Mouse (Mus musculus): ENCODE data around the gene Zfp553.

The Zfp553 gene

DNA sequence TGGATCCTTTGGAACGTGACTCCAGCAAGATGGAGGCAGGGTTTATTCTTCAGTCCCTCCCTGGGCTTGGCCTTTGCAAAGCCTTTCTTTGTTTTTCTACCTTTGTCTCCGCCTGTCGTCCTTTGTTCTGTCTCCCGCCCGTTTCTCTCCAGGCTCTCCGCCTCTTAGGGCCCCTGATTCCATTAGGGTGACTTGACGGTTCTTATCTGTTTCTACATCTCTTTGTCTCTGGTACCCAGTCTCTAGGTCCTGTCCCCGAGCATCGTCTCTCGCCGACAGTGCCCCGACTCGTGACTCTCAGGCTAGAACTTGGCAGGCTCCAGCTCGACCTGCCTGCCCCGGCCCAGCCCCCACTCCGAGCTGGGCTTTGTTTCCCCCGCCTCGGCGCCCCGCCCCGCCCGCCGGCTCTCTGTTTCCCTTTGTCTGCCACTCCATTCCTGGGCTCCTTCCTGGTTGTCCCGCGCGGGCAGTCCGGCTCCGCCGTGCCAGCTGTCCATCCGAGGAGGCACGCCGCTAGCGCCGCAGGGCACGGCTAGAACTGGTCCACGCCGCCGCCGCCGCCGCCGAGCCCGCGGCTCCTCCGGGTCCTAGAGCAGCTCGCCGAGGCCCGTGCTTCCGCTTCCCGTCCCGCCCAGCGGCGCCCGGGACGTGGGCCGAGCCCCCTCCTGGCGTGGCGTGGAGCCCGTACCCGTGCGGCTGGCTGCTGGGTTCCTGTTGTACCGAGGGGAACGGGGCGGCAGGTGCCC is at the start of gene Zfp553, which contains the start of gene Sept1:
TSS of gene Zfp553 (plus strand) at position 440 of the 746 bp plus-strand sequence.
TSS of gene Sept1 (minus strand) at position 509 of the 746 bp plus-strand sequence.
- DNase-seq, result peak; percentile 82

DNA sequence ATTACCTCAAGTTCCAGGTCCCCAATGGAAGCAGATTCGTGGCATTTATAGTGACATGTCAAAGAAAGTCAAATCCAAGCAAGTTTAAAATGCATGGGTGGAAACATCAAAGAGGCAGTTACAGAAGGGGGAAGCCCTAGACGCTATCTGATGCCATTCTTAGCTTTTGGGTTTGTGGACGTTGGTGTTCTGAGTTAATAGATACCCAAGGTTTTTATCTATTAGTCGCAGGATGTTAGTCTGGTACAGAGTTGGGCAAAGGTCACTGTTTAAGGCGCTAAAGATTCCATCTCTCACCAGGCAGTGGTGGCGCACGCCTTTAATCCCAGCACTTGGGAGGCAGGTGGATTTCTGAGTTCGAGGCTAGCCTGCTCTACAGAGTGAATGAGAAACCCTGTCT is 49.5 kb upstream of the Zfp553 start:
- DNase-seq, result no peak

DNA sequence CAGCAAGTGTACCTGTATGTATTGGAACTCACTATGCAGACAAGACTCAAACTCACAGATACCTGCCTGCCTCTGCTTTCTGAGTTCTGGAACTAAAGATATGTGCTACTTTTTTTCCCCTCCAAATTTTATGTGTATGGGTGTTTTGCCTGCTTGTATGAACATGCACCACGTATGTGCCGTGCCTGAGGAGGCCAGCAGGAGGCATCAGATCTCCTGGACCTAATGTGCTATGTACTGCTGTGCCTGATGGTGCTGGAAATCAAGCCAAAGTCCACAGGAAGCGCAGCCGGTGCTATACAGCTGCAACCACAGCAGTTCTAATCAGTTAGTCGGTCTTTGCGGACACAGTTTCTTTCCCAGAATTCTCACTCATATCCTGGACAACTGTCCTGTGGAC is 49.0 kb upstream of the Zfp553 start:
- no peak for DNase-seq

DNA sequence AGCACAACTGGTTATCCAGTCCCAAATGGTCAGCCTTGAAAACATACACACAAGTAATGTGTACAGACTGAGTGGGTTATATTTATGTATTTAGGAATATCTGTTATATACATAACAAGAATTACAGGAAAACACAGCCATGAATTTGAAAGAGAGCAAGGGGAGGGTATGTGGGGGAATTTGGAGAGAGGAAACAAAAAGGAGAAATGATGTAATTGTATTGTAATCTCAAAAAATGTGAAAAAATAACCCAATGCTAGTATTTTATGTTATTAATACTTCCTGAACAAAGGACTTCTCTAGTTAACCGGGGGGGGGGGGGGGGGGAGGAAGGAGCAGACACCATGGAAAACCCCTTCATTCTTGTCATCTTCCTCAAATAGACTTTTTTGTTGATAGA is 48.1 kb upstream of the Zfp553 start:
- DNase-seq, result no peak

DNA sequence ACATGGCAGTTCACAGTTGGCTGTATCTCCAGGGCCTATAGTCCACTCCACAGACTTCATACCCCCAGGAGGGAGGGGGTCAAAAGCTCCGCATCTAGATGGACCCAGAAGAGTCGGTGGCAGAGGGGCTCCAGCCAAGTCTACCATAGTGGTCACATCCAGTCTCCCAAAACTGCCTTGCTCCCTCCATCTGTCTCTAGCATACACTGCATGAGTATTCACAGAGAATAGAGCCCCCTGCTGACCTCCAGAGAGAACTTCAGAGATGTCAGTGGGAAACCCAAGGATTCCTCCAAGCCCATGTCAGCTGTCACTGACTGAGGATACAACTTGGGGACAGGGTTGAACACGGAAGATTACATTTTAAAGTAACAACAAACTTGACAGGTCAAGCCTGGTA is 47.3 kb upstream of the Zfp553 start:
- peak; percentile 8 for DNase-seq

DNA sequence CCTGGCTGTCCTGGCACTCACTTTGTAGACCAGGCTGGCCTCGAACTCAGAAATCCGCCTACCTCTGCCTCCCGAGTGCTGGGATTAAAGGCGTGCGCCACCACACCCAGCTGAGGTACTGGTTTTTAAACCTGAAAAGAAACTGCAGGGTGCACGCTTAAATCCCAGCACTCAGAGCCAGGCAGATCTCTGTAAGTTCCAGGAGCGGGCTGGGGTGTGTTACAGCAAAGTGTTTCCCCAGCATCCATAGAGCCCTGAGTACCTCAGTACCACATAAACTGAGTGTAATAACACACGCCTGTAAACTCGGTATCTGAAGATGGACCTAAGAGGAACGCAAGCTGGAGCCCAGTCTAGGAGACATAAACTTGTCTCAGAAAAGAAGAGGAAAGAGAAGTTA is 45.5 kb upstream of the Zfp553 start:
- no peak for DNase-seq

DNA sequence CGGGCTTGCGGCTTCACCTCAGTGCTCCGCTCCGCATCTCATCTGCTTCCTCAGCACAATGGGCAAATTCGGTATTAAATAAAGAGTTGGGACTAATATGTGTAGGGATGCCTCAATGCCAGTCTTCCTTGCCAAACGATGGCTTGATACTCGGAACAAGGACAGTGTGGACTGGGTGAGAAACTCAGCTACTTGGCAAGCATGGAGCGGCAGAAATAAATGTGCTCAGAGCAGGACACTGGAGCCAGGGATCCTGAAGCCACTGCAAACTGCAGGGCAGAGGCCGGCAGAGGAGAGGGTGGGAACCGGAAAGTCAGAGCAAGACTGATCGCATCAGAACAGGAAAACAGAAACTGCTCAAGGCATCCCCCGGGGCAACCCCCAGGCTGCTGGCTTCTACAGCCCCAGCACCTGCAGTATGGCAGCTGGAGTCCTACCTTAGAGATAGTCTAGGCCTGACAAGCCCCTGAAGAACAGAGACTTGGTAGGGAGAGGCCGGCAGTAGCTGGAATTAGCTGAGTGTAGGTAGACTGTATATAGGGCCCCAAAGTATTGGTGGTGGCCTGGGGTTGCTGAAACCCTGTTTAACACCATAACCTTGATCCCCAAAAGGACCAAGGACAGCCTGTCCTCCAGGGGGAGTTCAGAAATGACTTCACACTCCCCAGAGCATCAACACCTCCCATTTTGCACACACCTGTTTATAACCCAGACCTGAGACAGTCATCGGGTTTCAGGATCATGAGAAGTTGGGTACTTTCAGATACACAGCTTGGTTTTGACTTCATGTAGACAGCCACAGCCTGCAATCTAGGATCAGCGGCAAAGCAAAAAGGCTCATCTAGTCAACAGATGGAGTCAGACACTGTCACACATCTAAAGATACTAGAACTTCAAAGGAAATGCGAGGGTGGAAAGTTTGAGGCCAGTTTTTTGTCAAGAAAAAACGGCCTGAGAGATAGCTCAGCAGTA is 44.3 kb upstream of the Zfp553 start:
- no peak for DNase-seq

DNA sequence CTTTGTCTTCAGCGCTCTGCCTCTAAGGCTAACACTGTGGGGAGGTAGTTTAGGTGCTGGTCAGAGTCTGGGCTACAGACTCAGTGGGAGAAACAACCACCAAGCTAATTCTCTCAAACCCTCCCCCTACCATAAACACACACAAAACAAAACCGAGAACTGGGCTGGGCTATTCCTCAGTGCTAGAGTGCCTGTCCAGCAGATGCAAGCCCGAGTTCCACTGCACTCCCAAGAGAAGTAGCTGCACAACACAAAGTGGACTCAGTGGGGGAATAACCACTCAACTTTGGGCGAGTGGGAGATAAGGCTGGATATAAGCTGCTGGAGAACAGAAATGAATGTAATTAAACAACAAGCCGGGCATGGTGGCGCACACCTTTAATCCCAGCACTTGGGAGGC is 42.2 kb upstream of the Zfp553 start:
- no peak for DNase-seq

DNA sequence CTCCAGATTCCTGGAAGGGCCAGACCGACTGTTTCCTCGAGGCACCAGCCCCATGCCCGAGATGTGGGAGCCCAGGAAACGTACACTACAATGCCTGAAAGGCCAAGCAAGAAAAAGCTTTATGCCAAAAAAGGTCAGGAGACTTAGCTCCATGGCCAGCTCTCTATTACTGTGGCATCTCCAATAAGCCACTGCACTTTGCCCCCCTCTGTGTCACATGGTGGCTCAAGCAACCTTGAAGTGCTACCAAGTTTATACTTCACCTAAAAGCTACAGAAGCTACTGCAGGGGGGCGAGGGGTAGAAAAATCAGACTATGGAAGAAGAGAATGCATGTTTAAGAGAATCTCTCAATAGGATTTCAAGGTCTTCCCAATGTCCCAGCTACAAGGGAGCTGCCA is 39.9 kb upstream of the Zfp553 start:
- DNase-seq, result no peak

DNA sequence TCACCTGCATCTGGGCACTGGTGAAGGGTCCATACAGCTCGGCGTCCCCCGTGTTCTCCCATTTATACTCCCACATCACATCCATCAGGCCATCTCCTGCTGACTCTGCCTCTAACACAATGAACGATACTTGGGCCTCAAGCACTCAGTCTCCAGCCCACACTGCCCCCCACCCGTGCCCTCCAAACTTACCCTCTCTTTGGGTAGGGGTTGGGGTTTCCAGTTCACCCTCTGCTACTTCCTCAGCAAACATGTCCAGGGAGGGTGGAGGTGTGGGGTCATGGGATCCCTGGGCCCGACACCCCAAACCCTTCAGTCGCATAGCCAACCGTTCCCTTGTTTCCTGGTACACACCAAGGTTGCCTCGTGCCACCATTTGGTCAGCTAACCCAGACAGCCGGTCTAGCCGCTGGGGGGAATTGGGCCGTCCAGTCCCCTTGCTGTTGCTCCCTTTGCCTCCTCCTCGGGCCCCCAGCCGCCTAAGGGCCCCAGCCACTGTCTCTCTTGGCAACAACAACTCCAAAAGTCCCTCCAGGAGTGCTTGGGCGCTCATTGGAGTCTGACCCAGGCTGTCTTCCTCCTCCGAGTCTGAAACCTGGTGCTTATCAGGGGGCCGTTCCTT is 38.7 kb upstream of the Zfp553 start:
- no peak for DNase-seq

DNA sequence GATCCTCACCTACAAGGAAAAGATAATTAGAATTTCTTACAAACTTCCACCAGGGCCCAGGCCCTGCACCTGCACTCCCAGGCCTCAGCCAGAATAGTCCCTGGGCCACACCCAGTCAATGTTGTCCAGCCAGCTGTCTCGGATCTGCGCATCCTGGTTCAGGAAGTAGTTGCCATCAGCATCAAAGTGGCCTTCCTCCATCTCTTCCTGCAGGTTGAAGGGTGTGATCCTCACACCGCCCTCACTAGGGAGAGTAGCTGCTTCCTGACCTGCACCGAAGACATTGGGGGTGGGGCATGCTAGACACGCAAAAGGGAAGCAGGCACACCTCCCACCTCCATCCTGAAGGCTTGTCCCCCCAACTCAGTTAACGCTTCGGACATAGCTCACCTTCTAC is 38.2 kb upstream of the Zfp553 start:
- no peak for DNase-seq

DNA sequence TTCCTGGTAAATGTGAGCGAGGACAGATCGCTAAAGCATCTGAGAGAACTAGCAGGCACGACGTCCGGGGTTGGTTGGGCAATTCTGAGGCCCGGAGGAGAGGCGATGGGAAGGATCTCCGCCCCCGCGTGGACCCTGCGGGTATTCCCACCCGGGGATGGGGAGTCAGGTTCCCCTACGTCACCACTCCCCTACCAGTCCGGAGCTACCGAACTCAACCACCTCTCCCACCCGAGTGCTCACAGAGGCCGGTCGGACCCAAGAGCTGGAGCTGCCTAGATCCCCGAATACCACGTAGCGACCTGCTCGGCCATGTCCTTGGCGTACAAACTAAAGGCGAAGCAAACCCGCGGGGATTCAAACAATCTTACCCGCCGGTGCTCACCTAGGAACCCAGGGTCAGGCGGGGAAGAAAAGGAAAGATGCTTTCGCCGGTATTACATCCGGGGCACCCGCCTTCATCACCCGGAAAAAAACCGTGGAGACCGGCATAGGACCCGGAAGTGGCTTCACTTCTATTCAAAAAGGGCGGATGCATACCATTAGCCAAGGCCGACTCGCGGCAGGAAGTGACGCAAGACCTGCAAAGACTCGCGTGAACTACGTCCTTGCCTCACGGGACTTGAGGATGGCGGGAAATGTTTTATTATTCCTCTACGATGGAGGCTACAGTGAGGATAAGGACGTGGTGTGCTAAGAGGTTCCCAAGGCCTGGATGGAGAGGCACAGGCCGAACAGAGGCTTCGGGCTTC is 37.1 kb upstream of the Zfp553 start, which contains the start of gene Cd2bp2:
TSS of gene Cd2bp2 (minus strand) at position 507 of the 752 bp plus-strand sequence.
- DNase-seq, result peak; percentile 95

DNA sequence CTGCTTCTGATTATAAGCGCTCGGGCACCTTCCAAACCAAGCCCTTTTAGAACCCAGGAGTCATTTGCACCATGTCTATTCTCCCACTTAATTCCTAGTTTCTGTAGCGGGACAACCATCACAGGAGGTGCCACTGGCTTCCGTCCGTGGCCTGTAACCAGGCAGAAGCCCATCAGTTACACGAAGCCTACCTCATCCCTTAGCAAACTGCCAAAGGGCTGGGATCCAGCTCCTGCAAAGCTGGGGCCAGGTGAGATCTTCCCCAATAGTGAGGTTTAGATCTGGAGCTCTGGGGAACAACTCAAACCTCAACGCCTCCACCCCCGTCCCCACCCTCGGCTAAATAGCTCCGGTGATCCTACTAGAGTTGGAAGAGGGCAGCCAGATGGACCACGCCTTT is 36.4 kb upstream of the Zfp553 start:
- DNase-seq, result no peak

DNA sequence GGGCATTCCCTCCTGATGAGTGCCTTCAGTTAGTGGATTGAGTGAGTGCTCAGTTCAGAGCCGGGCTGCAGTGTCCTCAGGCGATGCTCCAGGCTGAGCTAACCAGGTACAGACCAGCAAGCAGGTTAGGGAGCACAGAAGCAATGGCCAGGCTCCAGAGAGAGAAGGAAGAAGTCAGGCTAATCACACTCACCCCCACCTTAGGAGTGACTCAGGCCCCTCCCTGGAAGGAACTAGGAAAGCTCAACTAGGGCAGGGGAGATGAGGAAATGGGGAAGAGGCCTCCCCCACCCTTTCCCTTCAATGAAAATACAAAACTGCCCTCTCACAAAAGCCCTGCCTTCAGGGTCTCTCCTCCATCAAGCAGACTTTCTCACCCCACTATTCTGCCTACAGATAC is 26.3 kb upstream of the Zfp553 start:
- DNase-seq, result no peak

DNA sequence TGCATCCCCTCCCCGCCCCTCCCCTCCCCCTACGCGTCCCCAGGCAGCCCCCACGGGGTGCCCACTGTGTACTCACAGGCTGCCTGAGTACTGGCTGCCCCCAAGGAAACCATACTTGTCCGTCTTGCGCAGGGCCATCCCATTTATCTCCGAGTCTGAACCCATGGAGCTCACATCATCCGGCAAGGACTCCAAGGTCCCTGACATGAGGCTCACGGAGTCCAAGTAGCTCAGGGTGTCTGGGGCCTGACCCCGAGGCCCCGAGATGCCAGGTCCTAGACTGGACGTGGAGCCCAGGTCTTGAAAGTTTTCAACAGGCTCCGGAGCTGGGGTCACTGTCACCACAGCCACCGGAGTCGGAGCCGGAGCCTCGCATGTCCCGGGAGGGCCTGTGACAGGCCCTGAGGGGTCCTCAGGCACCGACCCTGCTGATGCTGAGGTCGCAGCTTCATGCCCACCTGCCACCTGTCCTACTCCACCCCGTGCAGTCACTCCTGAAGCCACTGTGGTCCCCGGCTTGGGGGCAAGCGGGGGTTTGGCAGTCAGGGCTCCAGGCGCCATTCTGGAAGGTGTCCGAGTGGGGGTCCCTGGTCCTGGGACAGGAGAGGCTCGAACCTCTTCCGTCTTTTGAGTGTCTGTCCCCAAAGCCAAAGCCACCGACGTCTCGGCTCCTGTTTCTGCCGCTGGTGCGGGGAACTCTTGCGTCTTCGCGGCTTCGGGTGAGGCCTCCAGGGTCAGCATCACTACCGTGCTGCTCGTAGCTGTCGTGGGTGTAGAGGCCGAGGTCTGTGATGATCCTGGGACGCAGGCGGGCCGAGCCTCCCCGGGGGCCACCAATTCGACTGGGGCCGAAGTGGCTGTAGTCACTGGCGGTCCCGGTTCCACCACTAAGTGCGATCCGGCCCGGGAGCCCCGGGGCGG is 25.2 kb upstream of the Zfp553 start:
- peak; percentile 26 for DNase-seq

DNA sequence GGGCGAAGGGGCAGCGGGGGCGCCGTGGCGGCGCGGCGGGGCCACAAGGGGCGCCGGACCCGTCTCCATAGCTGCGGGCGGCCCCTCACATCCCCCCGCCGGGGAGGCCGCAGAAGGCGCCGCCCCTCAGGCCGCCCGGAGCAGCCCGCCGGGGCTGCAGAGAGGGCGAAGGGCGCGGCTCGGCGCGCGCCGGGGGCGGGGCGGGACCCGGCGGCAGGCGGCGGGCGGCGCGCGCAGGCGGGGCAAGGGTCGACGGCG is 24.6 kb upstream of the Zfp553 start, which contains the start of gene Tbc1d10b:
TSS of gene Tbc1d10b (minus strand) at position 174 of the 258 bp plus-strand sequence.
- no peak for DNase-seq

DNA sequence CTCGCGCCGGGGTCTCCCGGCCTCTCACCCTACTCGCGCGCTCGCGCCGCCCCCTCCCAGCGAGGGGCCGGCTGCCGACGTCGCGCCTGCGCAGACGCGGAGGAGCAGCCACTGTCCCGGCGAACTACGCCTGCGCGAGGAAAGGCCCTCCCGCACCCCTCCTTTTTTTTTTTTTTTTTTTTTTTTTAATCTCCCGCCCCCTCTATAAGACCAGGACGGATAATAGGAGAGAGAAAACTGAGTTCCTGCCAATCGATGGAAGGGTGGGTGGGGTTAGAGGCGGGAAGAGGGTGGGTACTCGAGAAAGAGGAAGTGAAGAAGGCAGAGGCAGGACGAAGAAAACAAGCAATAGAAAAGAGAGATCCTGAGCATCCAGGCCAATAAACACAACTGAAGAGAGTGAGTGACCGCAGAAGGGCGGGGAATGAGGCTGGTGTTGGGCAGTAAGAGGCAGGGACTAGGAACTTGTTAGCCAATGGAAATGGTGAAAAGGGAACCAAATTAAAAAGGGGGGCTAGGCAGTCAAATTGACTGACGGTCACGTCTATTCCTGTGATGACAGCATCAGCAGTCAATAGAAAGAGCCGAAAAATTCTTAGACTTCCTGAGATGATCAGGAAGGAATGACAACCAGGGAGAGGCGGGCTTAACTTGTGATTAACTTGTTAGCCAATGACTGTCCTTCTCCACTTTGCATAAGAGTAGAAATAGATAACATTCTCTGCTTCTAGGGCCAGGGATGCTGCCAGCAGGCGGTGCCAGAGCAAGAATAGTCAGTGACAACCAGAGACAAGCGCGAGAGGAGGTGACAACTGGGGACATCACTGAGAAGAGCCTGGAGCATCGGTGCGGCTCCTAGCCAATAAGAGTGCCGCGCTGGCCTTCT is 24.1 kb upstream of the Zfp553 start, which contains the start of gene Mylpf:
TSS of gene Mylpf (plus strand) at position 338 of the 886 bp plus-strand sequence.
- DNase-seq, result peak; percentile 95

DNA sequence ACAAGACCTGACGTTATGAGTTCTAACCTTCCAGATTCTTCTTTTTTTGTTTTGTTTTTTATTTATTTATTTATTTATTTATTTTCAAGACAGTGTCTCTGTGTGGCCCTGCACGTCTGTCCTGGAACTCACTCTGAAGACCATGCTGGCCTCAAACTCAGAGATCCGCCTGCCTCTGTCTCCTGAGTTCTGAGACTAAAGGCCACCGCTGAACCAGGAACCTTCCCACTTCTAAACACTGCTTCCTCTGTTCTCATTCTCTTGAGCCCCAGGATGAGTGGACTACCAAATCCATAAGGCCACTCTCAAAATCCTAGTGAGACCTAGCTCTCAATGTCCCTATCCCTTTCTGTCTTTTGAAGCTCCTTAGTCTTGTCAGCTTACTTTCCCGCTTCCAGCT is 23.0 kb upstream of the Zfp553 start:
- DNase-seq, result no peak

DNA sequence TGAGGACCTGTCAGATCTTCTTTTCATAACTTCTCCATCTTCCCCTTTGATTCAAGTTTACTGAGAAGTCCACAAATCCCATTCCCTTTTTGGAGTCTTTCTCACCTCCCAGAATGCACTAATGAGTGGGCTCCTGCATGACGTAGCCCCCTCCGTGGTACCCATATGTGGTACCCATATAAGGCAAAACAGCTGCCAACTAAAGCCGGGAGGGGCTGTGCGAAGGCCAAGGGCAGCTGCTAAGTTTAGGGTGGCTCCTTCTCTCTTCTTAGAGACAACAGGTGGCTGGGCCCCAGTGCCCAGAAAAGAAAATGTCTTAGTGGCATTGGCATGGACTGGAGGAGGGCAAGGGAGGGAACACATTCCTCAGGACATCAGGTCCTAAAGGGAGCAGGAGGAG is 22.6 kb upstream of the Zfp553 start:
- DNase-seq, result no peak

DNA sequence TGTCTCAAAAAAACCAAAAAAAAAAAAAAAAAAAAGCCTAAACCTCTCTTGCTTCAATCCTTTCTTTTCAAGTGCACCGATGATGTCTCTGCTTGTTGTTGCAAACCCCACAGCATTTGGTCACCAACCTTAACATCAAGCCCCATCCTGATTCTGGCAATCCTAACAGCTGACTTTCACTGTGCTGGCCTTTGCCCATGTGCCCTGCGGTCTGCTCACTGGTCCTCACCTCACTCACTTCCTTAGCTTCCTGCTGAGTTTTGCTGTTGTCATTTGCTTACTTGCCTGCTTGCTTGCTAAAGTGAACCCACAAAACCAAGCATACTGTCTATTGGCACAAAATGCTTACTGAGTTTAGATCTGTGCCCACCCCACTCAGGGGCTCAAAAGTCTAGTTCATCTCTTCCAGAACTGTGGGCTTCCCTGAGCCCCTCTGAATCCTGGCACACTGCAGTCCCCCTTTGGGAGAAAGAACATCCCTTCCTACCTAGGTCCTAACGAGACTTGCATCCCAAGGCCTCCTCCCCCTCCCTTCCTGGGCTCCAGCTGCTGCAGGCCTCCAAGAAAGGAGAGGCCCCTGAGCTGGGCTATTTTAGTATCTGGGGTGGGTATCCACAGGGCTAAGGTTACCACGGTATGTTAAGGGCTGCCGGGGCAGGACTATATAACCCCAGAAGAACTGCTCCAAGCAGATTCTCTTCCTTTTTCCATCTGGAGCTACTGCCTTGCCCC is 21.7 kb upstream of the Zfp553 start:
- no peak for DNase-seq

Data from lung, postnatal 14 days (tissue).